Mouse (Mus musculus): ENCODE measurements around the gene Ccnf.

Gene Ccnf

DNA sequence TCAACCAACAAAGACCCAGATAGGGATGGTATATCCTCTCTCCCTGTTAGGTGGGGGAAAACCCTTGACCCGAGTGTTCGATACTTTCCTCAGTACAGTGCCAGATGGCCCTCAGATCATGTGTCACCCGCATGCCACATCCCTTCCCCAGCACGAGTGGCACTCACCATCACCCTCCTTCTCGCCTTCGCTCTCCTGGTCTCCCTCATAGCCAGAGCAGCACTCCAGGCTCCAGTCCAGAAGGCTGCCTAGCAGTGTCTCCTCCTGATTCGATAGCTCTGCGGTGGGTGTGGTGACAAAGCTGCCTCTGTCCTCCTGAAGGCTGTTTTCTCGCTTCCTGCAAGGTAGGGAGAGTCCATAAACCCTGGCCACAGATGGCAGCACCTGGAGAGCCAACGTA lies 26.5 kb downstream of the Ccnf start:
- no peak for DNase-seq (ENCODE audit: low spot score in 2 of 2)

- DNase-seq (ENCODE audit: low spot score in 2 of 2): no peak
Observed at GRCm38 (mm10) chr17:24223513-24223912, 27.8 kb downstream of the Ccnf start.

- no peak for DNase-seq (ENCODE audit: low spot score in 2 of 2)
Observed at GRCm38 (mm10) chr17:24222653-24223052, 28.6 kb downstream of the Ccnf start.

DNA sequence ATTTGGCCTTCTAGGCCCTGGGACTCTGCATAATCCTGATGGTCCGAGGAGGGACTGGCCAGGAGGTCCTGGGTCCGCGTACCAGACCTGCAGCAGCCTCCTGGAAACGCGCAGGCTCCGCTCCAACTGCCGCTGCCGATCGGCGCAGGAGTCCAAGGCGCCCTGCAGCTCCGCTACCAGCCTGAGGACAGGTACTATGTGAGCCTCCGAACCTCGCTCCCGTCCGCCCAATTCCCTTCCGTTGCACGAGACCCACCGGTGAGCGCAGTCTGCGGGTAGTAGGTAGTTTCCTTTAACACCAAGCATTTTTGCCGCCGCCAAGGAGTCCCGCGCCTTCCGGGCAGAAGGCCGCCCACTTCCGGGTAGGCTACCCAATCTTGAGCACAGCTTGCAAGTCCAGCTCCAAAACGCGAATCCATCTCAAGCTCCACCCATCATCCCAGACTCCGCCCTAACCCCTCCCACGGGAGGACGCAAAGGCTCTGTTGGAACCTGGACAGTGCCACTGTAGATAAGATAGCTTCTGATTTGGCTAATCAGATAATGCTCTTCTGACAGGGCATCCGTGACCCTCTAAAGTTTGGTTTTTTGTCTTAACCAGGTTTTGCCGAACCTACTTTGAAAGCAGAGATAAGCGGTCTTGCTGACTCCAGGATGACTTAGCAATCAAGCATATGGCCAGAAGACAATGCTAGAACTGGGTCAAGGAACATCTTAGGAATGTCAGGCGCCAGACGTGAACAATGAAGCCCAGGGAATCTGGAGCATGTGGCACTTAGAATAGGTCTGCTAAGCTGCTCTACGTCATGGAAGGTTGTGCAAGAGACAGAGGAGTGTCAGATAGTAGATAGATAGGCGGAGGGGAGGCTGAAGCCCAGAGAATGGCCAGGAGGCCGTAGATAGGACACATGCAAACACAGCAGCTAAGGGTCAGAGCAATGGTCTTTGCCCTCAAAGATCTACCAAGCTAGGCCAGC lies 30.6 kb downstream of the Ccnf start, which contains the start of gene Tedc2:
TSS of gene Tedc2 (minus strand) at position 417 of the 977 bp plus-strand sequence.
- DNase-seq (ENCODE audit: low spot score in 2 of 2): peak; percentile 90 to 91

DNA sequence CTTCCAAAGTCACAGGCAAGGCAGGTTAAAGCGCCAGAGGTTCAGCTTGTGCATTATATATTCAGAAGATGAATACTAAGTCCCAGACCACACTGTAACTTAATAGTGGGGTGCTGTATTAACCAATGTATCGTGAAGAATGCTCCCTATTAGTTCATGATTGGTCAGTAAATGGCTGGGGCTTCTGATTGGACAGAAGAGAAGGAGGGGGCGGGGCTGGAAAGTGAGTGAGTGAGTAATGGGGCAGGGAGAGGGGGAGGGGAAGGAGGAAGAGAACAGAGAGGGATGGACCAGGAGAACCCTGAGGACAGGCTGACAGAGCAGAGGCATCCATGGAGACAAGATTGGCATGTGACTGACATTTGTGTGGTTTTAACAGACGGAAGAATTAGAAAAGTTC lies 34.4 kb downstream of the Ccnf start:
- DNase-seq (ENCODE audit: low spot score in 2 of 2): no peak

GRCm38 (mm10) chr17:24213186-24213585 lies 38.1 kb downstream of the Ccnf start:
- no peak for DNase-seq (ENCODE audit: low spot score in 2 of 2)

DNA sequence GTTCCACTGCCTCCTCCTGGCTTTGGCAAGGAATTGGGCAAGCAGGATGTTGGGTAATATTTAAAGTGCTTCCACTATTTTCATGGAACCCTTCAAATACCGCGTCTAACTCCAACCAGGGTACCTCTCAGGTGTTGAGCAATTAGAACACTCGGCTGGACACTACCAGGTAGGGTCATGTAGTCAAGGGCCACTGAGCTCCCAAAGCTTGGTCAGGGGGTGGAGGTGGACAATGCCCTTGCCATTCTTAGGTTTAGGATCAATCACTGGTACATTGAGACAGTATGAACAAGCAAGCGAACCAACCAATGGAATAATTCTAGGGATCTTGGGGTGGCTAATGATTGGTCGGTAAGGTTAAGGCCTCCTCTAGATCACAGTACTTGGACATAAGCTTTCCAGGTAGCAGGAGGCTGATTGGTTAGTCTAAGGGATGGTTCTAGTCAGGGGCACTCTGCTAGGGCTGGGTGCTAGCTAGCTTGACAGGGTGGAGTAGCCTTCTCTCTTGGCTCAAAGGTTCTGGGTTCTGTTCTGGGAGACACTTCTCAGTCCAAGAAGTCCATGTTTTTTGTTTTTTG lies 38.8 kb downstream of the Ccnf start:
- DNase-seq (ENCODE audit: low spot score in 2 of 2): no peak

DNA sequence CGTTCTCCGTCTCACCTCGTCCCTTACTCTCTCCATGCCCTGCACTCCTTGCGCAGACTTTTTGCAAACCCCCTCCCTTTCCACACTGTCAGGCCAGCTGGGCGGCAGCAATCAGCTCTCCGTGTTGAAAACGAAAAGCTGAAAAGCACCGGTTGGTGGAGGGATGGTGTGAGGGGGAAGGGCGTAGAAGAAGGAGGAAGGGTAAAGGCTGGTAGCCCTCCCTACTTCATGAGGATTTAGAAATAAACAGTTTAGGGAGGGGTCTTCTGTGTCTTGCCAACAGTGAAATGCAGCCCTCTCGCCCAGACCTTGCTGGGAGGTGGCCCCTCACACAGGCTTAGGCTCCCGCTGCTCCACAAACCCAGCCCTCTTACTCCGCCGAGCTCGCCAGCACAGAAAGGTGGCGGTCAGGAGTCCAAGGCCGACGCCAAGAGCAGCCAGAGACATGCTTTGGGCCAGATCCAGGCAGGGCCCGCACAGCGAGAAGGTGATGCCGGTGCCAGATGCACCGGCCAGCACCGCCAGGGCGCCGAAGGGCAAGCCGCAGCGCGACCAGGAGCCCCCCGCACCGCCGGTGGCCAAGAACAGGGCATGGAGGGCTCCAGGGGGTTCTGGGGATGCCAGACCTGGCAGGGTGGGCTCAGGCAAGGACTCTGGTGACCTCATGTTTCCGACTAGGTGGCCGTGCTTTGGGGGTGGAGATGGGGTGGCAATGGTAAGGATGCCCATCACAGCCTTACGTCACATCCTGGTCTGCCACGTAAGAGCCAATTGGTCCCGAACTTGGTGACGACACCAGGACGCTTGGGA lies 39.4 kb downstream of the Ccnf start:
- peak; percentile 82 for DNase-seq (ENCODE audit: low spot score in 2 of 2)

GRCm38 (mm10) chr17:24210591-24210990 lies 40.7 kb downstream of the Ccnf start:
- DNase-seq (ENCODE audit: low spot score in 2 of 2): no peak

GRCm38 (mm10) chr17:24209916-24210240 lies 41.4 kb downstream of the Ccnf start:
- no peak for DNase-seq (ENCODE audit: low spot score in 2 of 2)

DNA sequence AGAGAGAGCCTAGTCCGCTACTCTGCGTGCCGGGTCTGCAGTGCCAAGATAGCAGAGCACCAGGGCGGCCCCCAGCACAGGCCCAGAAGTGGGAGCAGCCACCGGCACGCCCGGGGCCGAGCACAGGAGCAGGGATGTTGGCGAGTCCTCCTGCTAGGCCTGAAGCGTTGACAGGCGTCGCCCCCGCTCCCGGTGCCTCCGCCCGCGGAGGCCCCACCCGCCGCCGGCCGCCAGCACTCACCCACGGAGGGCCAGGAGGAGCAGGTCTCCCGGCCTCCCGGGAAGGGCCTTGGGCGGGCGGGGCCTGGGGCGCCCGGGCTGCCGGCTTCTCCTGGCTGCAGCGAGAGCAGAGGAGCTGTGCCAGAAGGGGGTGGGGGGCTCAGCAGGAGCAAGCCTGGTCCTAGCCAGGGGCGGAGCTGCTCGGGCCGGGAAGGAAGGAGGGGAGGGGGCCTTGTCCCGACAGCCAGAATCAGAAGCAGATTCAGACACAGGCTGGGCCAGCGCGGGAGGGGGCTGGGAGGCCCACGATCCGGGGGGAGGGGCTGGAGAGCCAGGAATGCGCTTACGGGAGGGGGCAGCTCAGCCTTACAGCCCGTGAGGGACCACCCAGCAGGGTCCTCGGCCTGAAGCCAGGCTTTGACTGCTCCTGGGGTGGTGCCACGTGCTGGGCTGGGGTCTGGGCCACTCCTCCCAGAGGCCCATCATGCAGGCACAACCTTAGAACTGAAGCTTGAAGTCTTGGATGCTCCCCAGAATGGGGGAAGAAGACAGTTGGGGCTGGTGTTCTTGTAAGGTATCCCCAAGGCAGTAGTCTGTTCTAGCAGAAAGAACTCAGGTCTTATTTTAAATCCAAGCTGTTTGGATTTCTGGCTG lies 42.0 kb downstream of the Ccnf start, which contains the start of gene Ntn3:
TSS of gene Ntn3 (minus strand) at position 489 of the 873 bp plus-strand sequence.
- peak; percentile 59 to 72 for DNase-seq (ENCODE audit: low spot score in 2 of 2)

- peak in 1 of 2 experiments; percentile 40 for DNase-seq (ENCODE audit: low spot score in 2 of 2)
Observed at GRCm38 (mm10) chr17:24208641-24209042, 42.6 kb downstream of the Ccnf start.

DNA sequence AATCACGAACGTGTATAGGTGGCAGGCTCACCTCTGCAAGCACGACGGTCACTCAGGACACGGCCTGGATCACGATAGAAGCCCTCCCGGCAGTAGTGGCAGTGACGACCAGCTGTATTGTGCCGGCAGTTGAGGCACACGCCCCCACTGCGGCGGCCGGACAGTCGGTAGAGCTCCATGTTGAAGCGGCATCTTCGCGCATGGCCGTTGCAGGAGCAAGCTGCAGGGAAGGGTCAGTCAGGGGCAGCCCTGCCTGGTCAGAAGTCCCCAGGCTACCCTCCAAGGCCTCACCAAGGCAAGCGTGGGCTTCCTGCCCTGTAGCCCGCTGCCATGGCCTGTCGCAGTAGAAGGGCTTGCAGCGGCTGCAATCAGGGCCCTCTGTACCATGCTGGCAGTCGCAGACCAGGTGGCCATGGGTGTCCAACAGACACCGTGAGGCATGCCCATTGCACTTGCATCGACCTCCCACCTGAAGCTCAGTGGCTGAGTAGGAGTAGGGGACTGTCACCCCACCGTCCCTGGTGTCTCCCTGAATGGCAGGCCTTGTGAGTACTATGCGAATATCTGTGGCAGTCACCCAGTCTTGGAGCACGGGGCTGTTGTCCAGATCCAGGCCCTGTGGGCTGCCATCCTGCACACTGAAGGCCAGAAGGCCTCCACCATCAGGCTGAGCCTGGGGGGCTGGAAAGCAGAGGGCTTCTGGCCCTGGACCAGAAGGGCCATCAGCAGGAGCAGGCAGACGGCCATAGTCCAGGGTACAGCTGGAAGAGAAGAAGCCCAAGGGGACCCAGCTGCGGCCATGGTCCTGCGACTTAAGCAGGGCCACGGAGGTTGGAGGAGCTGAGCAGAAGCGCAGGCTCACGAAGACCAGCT lies 43.3 kb downstream of the Ccnf start:
- no peak for DNase-seq (ENCODE audit: low spot score in 2 of 2)

DNA sequence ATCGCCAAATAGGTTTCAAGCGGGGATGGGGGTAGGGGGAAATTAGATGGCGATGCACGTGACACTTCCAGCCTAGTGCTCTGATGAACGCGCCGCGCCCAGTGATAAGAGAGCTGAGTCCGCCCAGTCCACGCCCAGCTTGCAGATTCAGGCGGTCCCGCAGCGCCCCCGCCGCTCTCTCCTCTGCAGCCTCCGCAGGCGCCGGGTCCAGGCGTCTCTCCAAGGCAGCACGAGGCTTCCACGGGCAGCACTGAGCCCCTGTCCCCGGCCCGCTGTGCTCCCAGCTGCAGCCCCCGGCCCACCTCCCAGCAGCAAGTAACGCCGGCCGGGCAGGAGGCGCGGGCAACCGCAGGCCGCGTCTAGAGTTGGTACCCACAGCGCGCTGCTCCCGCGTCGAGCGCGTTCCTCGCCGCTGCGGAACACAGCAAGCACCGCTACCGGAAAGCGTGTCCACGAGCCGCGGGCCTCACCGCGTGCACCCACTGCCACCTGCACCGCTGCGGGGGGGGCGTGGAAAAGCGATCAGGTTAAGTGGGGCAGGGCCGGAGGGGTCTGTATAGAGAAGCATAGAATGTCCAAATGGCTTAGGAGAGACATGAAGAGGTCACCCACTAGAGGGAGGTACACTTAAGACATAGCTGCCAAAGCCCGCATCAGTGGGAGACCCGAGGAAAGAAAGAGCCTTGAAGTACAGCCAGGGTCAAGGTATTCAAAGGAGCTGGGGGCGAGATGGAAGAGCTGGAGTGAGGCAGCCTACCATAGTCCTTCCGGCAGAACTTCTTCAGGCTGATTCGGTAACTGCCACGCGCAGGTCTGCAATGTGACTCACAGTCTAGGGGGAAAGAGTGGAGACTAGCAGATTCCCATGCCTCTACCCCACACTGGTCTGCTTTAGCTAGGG lies 44.6 kb downstream of the Ccnf start:
- peak; percentile 70 to 74 for DNase-seq (ENCODE audit: low spot score in 2 of 2)

DNA sequence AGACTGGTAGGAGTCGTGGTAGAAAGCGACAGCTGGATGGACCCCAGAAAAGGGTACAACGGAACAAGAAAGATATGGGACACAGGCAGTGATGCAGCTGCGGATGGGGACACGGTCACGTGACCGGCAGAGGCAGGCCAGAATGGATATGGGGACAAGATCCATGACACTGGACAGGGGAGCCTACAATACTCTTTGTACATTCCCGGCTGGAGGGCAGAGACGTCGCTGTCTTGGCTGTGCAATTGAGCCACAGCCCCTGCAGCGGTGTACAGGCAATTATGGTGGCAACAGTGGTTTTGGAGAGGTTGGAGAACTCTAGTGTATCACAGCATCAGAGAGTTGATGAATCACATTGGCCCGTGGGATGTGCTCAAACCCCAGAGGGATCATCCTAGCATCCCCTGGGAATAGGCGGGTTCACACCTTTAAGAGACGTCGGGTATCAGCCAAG lies 45.3 kb downstream of the Ccnf start:
- peak in 1 of 2 experiments; percentile 29 for DNase-seq (ENCODE audit: low spot score in 2 of 2)

DNA sequence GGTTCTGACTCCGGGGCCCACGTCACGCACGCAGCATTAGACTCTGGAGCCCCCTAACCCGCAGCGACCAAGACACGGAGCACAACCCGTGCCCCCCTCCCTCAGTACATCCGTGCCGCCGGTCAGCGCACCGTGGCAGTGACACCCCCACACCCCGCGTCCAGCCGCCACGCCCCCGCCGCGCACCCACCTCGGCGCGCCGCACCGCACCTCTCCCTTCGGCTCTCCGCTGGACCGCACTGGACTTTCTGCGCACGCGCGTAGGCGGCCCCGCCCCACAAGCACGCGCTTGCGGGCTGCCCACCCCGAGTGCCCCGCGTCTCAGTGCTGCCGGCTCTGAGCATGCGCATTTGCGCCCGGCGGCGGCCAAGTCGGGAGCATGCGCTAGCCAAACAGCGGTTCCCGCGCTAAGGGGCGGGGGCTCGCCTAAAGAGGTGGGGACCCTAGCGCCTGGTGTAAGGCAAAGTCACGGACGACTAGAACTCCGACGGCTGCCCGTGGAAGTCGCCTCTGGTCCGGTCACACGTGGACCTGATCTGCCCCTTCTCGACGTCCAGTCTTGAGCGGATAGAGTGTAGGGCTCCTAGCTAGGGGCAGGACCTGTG lies 45.9 kb downstream of the Ccnf start, which contains the start of gene Tbc1d24:
TSS of gene Tbc1d24 (minus strand) at position 279 of the 605 bp plus-strand sequence.
- DNase-seq (ENCODE audit: low spot score in 2 of 2): peak; percentile 91 to 94

GRCm38 (mm10) chr17:24204846-24205245 lies 46.4 kb downstream of the Ccnf start:
- peak in 1 of 2 experiments; percentile 25 for DNase-seq (ENCODE audit: low spot score in 2 of 2)
